Mouse (Mus musculus): ENCODE data around the gene Gramd1b.

Gene Gramd1b

GRCm38 (mm10) chr9:40396171-40396570 lies 135.0 kb downstream of the Gramd1b start:
- DNase-seq: no peak

- peak in 1 of 2 experiments; percentile 7 for DNase-seq
These were observed 139.1 kb downstream of the Gramd1b start for GRCm38 (mm10) chr9:40391852-40392695.

GRCm38 (mm10) chr9:40391359-40391758 lies 139.8 kb downstream of the Gramd1b start:
- no peak for DNase-seq

- peak; percentile 15 for DNase-seq
These were observed 140.3 kb downstream of the Gramd1b start for GRCm38 (mm10) chr9:40390904-40391303.

GRCm38 (mm10) chr9:40390396-40390760 lies 140.8 kb downstream of the Gramd1b start:
- no peak for DNase-seq

GRCm38 (mm10) chr9:40389669-40390395 lies 141.4 kb downstream of the Gramd1b start:
- no peak for DNase-seq

GRCm38 (mm10) chr9:40389175-40389574 lies 142.0 kb downstream of the Gramd1b start:
- no peak for DNase-seq

- no peak for DNase-seq
These were observed 146.4 kb downstream of the Gramd1b start for GRCm38 (mm10) chr9:40384781-40385180.

GRCm38 (mm10) chr9:40382508-40382907 lies 148.7 kb downstream of the Gramd1b start:
- no peak for DNase-seq

GRCm38 (mm10) chr9:40381416-40382411 lies 149.5 kb downstream of the Gramd1b start:
- DNase-seq: no peak

GRCm38 (mm10) chr9:40376711-40377410 lies 154.3 kb downstream of the Gramd1b start:
- no peak for DNase-seq

- DNase-seq: no peak
These were observed 155.0 kb downstream of the Gramd1b start for GRCm38 (mm10) chr9:40376139-40376541.

- DNase-seq: no peak
These were observed 155.7 kb downstream of the Gramd1b start for GRCm38 (mm10) chr9:40375518-40375917.

GRCm38 (mm10) chr9:40374992-40375391 lies 156.2 kb downstream of the Gramd1b start:
- DNase-seq: no peak

- no peak for DNase-seq
These were observed 156.6 kb downstream of the Gramd1b start for GRCm38 (mm10) chr9:40374533-40374971.

- DNase-seq: no peak
These were observed 157.1 kb downstream of the Gramd1b start for GRCm38 (mm10) chr9:40374052-40374451.

GRCm38 (mm10) chr9:40370151-40370550 lies 161.0 kb downstream of the Gramd1b start:
- no peak for DNase-seq

GRCm38 (mm10) chr9:40366795-40367194 lies 164.4 kb downstream of the Gramd1b start:
- DNase-seq: no peak

GRCm38 (mm10) chr9:40364312-40364711 lies 166.9 kb downstream of the Gramd1b start:
- no peak for DNase-seq

- no peak for DNase-seq
These were observed 169.2 kb downstream of the Gramd1b start for GRCm38 (mm10) chr9:40361970-40362369.

- no peak for DNase-seq
These were observed 172.7 kb downstream of the Gramd1b start for GRCm38 (mm10) chr9:40358408-40358896.

All from B cell, adult 2 months (primary cell).